In genomic region chr10:84408965-84409660, GRCm38 (mm10) we compare ENCODE assay signal across 9 mouse cellular contexts. TPM values are rescaled to one million over a fixed set of nuclear protein-coding genes. Genes with fewer than 3 reads are reported as not detected.
DNase-seq lines count a peak whose midpoint lies in the region; ATAC-seq and TF ChIP-seq lines count a peak whose summit lies in the region.
"Had no signal": no experiment of that assay in that cellular context is flagged by ENCODE, and none has a peak within 500 bp of the region (broad histone marks: within the 10 kb centered on the region; RNA-seq: fewer than 3 reads in every experiment).

No protein-coding gene starts in this region.

- no peak for TF ChIP-seq POLR2A in MEL (IDR thresholded peaks at IDR 0.05; ENCODE audit: control insufficient read depth in 1 of 2, insufficient read depth in 1 of 2, low read depth in 1 of 2, low read length in 2 of 2, poor library complexity in 1 of 2)
- no peak for TF ChIP-seq POLR2A in embryonic fibroblast, embryonic 13.5 days (IDR thresholded peaks at IDR 0.05; ENCODE audit: low read depth, low read length)

- peaks cover 35% of the 10 kb centered on the region for H3K4me1 ChIP-seq in kidney, embryonic 16.5 days (ENCODE audit: insufficient read depth, low read length)
- H3K4me1 ChIP-seq in MEL (ENCODE audit: control insufficient read depth in 1 of 2, insufficient read depth in 2 of 2, low read length in 2 of 2) = no peaks in the 10 kb centered on the region
- H3K4me1 ChIP-seq in embryonic fibroblast, embryonic 13.5 days (ENCODE audit: control insufficient read depth, insufficient read depth, low read length) = peaks cover 24% of the 10 kb centered on the region
- no peaks in the 10 kb centered on the region; the same call in 1 of the 2 replicates for H3K4me1 ChIP-seq in intestine, embryonic 15.5 days (replicated peaks)
- no peaks in the 10 kb centered on the region for H3K4me1 ChIP-seq in hindbrain, embryonic 11.5 days (replicated peaks; ENCODE audit: control insufficient read depth, insufficient read depth, low read length)
- peaks cover 24% of the 10 kb centered on the region for H3K4me1 ChIP-seq in hindbrain, embryonic 12.5 days
- 0 out of 2 replicates have a peak, but pooled peaks cover 13% of the 10 kb centered on the region for H3K4me1 ChIP-seq in midbrain, postnatal 0 days (ENCODE audit: insufficient read depth, low read length)

- no peak for TF ChIP-seq CTCF in MEL (IDR thresholded peaks at IDR 0.05 in 2 of 3, conservative IDR thresholded peaks at IDR 0.05 in 1 of 3; ENCODE audit: control insufficient read depth in 1 of 3, insufficient read depth in 1 of 3, low read depth in 2 of 3, low read length in 3 of 3, poor library complexity in 1 of 3, severe bottlenecking in 1 of 3)
- no peak for TF ChIP-seq CTCF in embryonic fibroblast, embryonic 13.5 days (IDR thresholded peaks at IDR 0.05; ENCODE audit: borderline replicate concordance, insufficient read depth, low read length)
- TF ChIP-seq CTCF in midbrain, postnatal 0 days (IDR thresholded peaks at IDR 0.05) = no peak

- WGBS in kidney, embryonic 16.5 days = 42% methylated on average over 13 of the region's 13 CpGs
- WGBS in intestine, embryonic 15.5 days = 54% methylated on average over 13 of the region's 13 CpGs
- WGBS in hindbrain, embryonic 11.5 days = 89% methylated on average over 13 of the region's 13 CpGs
- 88% methylated on average over 13 of the region's 13 CpGs for WGBS in hindbrain, embryonic 12.5 days
- WGBS in midbrain, postnatal 0 days = 80% methylated on average over 13 of the region's 13 CpGs

- ATAC-seq in kidney, embryonic 16.5 days (ENCODE audit: low FRiP score, low TSS enrichment) = no peak
- ATAC-seq in intestine, embryonic 15.5 days = 0 out of 2 replicates have a peak, but pooled peaks have one; percentile 23
- ATAC-seq in hindbrain, embryonic 11.5 days (ENCODE audit: low FRiP score) = no peak
- ATAC-seq in hindbrain, embryonic 12.5 days (ENCODE audit: low FRiP score) = no peak
- no peak for ATAC-seq in midbrain, postnatal 0 days (ENCODE audit: low FRiP score)

- peak; percentile 37 for DNase-seq in kidney, adult 11 months
- peak; percentile 4 for DNase-seq in MEL (ENCODE audit: low read depth, low spot score)
- DNase-seq in hindbrain, embryonic 11.5 days (ENCODE audit: low spot score) = no peak
- no peak for DNase-seq in midbrain, postnatal 0 days (ENCODE audit: low spot score)

- no peaks in the 10 kb centered on the region for H3K27me3 ChIP-seq in kidney, embryonic 16.5 days (ENCODE audit: insufficient read depth, low read length)
- no peaks in the 10 kb centered on the region for H3K27me3 ChIP-seq in MEL (ENCODE audit: control insufficient read depth in 1 of 2, insufficient read depth in 2 of 2, low read length in 2 of 2)
- H3K27me3 ChIP-seq in intestine, embryonic 15.5 days (replicated peaks) = no peaks in the 10 kb centered on the region
- H3K27me3 ChIP-seq in hindbrain, embryonic 11.5 days (ENCODE audit: control insufficient read depth, insufficient read depth, low read length) = no peaks in the 10 kb centered on the region
- no peaks in the 10 kb centered on the region for H3K27me3 ChIP-seq in hindbrain, embryonic 12.5 days
- H3K27me3 ChIP-seq in midbrain, postnatal 0 days (ENCODE audit: insufficient read depth, low read length) = no peaks in the 10 kb centered on the region
- H3K27me3 ChIP-seq: limb, embryonic 13.5 days had no signal

- H3K36me3 ChIP-seq in kidney, embryonic 16.5 days (ENCODE audit: insufficient read depth, low read length) = 0 out of 2 replicates have a peak, but pooled peaks cover 3% of the 10 kb centered on the region
- no peaks in the 10 kb centered on the region for H3K36me3 ChIP-seq in MEL (ENCODE audit: control insufficient read depth in 1 of 2, insufficient read depth in 2 of 2, low read length in 2 of 2)
- no peaks in the 10 kb centered on the region for H3K36me3 ChIP-seq in intestine, embryonic 15.5 days
- no peaks in the 10 kb centered on the region for H3K36me3 ChIP-seq in hindbrain, embryonic 11.5 days (ENCODE audit: control insufficient read depth, insufficient read depth, low read length)
- no peaks in the 10 kb centered on the region; the same call in 1 of the 2 replicates for H3K36me3 ChIP-seq in hindbrain, embryonic 12.5 days
- H3K36me3 ChIP-seq in midbrain, postnatal 0 days (ENCODE audit: insufficient read depth, low read length) = no peaks in the 10 kb centered on the region

- H3K4me2 ChIP-seq in kidney, embryonic 16.5 days (replicated peaks; ENCODE audit: low read depth, low read length) = no peak overlapping the region
- H3K4me2 ChIP-seq in intestine, embryonic 15.5 days (replicated peaks) = no peak overlapping the region
- no peak overlapping the region for H3K4me2 ChIP-seq in hindbrain, embryonic 11.5 days (replicated peaks; ENCODE audit: low read depth, low read length)
- H3K4me2 ChIP-seq in hindbrain, embryonic 12.5 days (replicated peaks) = no peak overlapping the region
- no peak overlapping the region for H3K4me2 ChIP-seq in midbrain, postnatal 0 days (ENCODE audit: low read depth, low read length, poor library complexity, severe bottlenecking)
- H3K4me2 ChIP-seq: limb, embryonic 13.5 days had no signal

- no peak for TF ChIP-seq RAD21 in MEL (IDR thresholded peaks at IDR 0.05; ENCODE audit: low read depth, low read length)

- H3K9ac ChIP-seq in kidney, embryonic 16.5 days (replicated peaks; ENCODE audit: low read length) = no peak overlapping the region
- H3K9ac ChIP-seq in MEL (ENCODE audit: control insufficient read depth, low read depth, low read length, poor library complexity, severe bottlenecking) = no peak overlapping the region
- no peak overlapping the region for H3K9ac ChIP-seq in intestine, embryonic 15.5 days
- H3K9ac ChIP-seq in hindbrain, embryonic 11.5 days (ENCODE audit: low read depth, low read length) = no peak overlapping the region
- no peak overlapping the region for H3K9ac ChIP-seq in hindbrain, embryonic 12.5 days
- H3K9ac ChIP-seq in midbrain, postnatal 0 days (replicated peaks; ENCODE audit: low read length, poor library complexity, severe bottlenecking) = no peak overlapping the region
- H3K9ac ChIP-seq: limb, embryonic 13.5 days had no signal

- H3K4me3 ChIP-seq in kidney, embryonic 16.5 days (ENCODE audit: low read length) = no peak overlapping the region
- H3K4me3 ChIP-seq in MEL (ENCODE audit: control insufficient read depth in 1 of 2, insufficient read depth in 1 of 2, low read depth in 2 of 2, low read length in 2 of 2) = no peak overlapping the region
- no peak overlapping the region for H3K4me3 ChIP-seq in embryonic fibroblast, embryonic 13.5 days (ENCODE audit: insufficient read depth, low read length)
- H3K4me3 ChIP-seq in intestine, embryonic 15.5 days (replicated peaks) = no peak overlapping the region
- H3K4me3 ChIP-seq in hindbrain, embryonic 11.5 days (ENCODE audit: low read depth, low read length) = no peak overlapping the region
- no peak overlapping the region for H3K4me3 ChIP-seq in hindbrain, embryonic 12.5 days
- no peak overlapping the region for H3K4me3 ChIP-seq in midbrain, postnatal 0 days (ENCODE audit: low read depth, low read length)
- H3K4me3 ChIP-seq: limb, embryonic 13.5 days had no signal

- H3K79me2 ChIP-seq in MEL (ENCODE audit: control insufficient read depth, insufficient read depth, low read length, poor library complexity) = no peaks in the 10 kb centered on the region

- no peak for TF ChIP-seq EP300 in MEL (IDR thresholded peaks at IDR 0.05; ENCODE audit: low read depth in 1 of 2, low read length in 2 of 2)

- no peak overlapping the region for H3K27ac ChIP-seq in kidney, embryonic 16.5 days (ENCODE audit: low read length)
- H3K27ac ChIP-seq in MEL (ENCODE audit: control insufficient read depth, low read depth, low read length) = no peak overlapping the region
- peak overlapping the region; percentile 70 for H3K27ac ChIP-seq in embryonic fibroblast, embryonic 13.5 days (ENCODE audit: insufficient read depth, low read length)
- H3K27ac ChIP-seq in intestine, embryonic 15.5 days = no peak overlapping the region
- H3K27ac ChIP-seq in hindbrain, embryonic 11.5 days (ENCODE audit: low read depth, low read length) = no peak overlapping the region
- H3K27ac ChIP-seq in hindbrain, embryonic 12.5 days = no peak overlapping the region
- H3K27ac ChIP-seq in midbrain, postnatal 0 days (ENCODE audit: low read depth, low read length) = no peak overlapping the region
- H3K27ac ChIP-seq: limb, embryonic 13.5 days had no signal

- no peaks in the 10 kb centered on the region for H3K9me3 ChIP-seq in kidney, embryonic 16.5 days (ENCODE audit: low read length)
- H3K9me3 ChIP-seq in MEL (replicated peaks; ENCODE audit: insufficient read depth, low read length) = no peaks in the 10 kb centered on the region
- H3K9me3 ChIP-seq in intestine, embryonic 15.5 days = no peaks in the 10 kb centered on the region
- H3K9me3 ChIP-seq in hindbrain, embryonic 11.5 days (ENCODE audit: control insufficient read depth, low read length) = no peaks in the 10 kb centered on the region
- no peaks in the 10 kb centered on the region for H3K9me3 ChIP-seq in hindbrain, embryonic 12.5 days (replicated peaks)
- no peaks in the 10 kb centered on the region for H3K9me3 ChIP-seq in midbrain, postnatal 0 days (ENCODE audit: low read length)
- H3K9me3 ChIP-seq: limb, embryonic 13.5 days had no signal

TF ChIP-seq in MEL, 35 proteins besides CTCF, POLR2A, EP300 and RAD21:
- TF ChIP-seq CHD1 (IDR thresholded peaks at IDR 0.05; ENCODE audit: low read depth, low read length) (no peak), GATA1 (IDR thresholded peaks at IDR 0.05; ENCODE audit: low read depth, low read length) (no peak), USF1 (IDR thresholded peaks at IDR 0.05; ENCODE audit: low read depth, low read length) (no peak)
TF ChIP-seq in MEL: peak in this region for 0.

RNA-seq across cellular contexts. Expression of gene Nuak1, which starts 31.3 kb away (rescaled TPM):
- polyA plus RNA-seq in kidney, embryonic 16.5 days (2015; fragmentation: Nextera tagmentation; extraction: Ambion mirVana) = 3.2 and 3.6 TPM in 2 replicates
- 0.92 and 1.1 TPM in 2 replicates for total RNA-seq in MEL (2012; rRNA removed)
- 1 to 10 TPM in 1 of 2 experiments, not detected in 1; 2.2 TPM for polyA plus RNA-seq in MEL (2012; ENCODE audit: insufficient read depth in 1 of 2, insufficient read length in 2 of 2, low read depth in 1 of 2, low replicate concordance in 2 of 2, missing spikeins in 1 of 2)
- polyA plus RNA-seq in embryonic fibroblast, embryonic 13.5 days (2011; ENCODE audit: insufficient read length, low read depth, missing spikeins) = 74.3 and 84.1 TPM in 2 replicates
- polyA plus RNA-seq in intestine, embryonic 15.5 days (2015; fragmentation: Nextera tagmentation; extraction: Ambion mirVana) = 0.92 and 0.97 TPM in 2 replicates
- 5.1 and 5.7 TPM in 2 replicates for polyA plus RNA-seq in hindbrain, embryonic 11.5 days (2014; fragmentation: Nextera tagmentation; extraction: Ambion mirVana)
- polyA plus RNA-seq in hindbrain, embryonic 12.5 days (2016; fragmentation: Nextera tagmentation; extraction: Ambion mirVana) = 4.6 and 4.9 TPM in 2 replicates
- 21.1 and 37.9 TPM in 2 replicates for total RNA-seq in midbrain, postnatal 0 days (2014; rRNA removed)
- 2.2 and 2.7 TPM in 2 replicates for polyA plus RNA-seq in midbrain, postnatal 0 days (2015; fragmentation: Nextera tagmentation; extraction: Ambion mirVana)

Comparison
In these comparisons a context has a peak if more than half of its experiments do, and no peak if none do; other contexts are left out.
1. DNase-seq: peak in kidney, adult 11 months (single experiment) and MEL (single experiment); none in hindbrain, embryonic 11.5 days (single experiment) and midbrain, postnatal 0 days (single experiment).
2. RNA of gene Nuak1, which starts 31.3 kb away (polyA plus RNA-seq): 74.3 to 84.1 TPM in embryonic fibroblast, embryonic 13.5 days; 5.1 to 5.7 TPM in hindbrain, embryonic 11.5 days, 4.6 to 4.9 TPM in hindbrain, embryonic 12.5 days, 3.2 to 3.6 TPM in kidney, embryonic 16.5 days, 2.2 to 2.7 TPM in midbrain, postnatal 0 days, 2.2 TPM in MEL and 0.92 to 0.97 TPM in intestine, embryonic 15.5 days; every median in the first group is over 10 times any median in the second.